Mouse (Mus musculus): ENCODE measurements at regions not wholly inside any gene's neighbourhood (a gene's known extent, or its start where the extent isn't known, plus 50 kb on each side); places are given as distances from the start of the nearest gene placed in this dataset.

DNA sequence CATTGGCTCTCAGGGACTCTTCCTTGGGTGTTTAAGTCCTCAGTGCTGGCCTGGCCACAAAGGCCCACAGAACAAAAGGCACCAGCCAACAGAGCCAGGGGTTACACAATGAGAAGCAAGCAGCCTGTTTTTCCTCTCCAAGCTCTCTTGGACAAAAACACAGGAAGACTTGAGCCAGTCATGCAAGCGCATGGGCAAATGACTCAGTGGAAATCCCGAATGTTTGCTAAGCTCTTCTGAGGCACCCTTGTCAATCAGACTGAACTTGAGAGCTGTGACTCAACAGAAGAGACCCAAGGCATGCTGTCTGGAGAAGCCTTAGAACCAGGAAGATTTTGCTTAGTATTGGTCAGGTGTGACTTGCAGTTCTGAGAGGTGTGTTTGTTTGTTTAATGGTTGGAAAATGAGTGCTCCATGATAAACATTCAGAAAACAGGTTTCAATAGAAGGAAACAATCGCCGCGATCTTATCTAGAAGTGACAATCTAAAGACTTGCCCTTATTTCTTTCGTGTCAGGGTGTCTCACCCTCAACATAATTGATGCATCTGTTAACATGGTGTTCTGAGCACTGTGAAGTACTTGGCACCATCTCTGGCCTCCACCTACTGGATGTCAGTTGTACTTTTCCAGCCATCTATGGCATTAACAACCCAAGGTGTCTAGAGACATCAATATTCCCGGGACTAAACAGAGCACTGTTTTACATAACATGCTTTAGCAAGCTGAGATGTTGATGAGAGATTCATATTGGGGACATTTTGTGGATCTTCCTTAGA lies 124.0 kb upstream of the Tmc1 start:
- no peak for DNase-seq (ENCODE audit: low spot score in 2 of 2)

DNA sequence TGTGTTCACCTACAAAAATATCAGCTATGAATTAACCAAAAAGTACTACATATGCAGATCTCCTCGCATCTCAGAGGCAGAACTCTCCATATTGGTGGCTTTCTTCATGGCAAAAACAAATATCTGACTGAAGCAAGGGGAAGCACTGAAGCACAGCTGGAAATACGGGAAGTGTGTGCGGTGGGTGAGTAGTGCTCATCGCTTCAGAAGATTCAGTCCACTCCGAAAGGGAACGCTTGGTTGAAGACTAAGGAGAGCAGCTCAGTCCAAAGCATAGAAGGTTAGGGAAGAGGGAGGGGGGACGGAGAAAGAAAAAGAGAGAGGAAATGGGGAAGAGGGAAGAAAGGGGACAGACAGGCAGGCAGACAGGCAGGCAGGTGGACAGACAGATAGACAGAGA lies 114.4 kb upstream of the Tmc1 start:
- no peak for DNase-seq (ENCODE audit: low spot score in 2 of 2)

DNA sequence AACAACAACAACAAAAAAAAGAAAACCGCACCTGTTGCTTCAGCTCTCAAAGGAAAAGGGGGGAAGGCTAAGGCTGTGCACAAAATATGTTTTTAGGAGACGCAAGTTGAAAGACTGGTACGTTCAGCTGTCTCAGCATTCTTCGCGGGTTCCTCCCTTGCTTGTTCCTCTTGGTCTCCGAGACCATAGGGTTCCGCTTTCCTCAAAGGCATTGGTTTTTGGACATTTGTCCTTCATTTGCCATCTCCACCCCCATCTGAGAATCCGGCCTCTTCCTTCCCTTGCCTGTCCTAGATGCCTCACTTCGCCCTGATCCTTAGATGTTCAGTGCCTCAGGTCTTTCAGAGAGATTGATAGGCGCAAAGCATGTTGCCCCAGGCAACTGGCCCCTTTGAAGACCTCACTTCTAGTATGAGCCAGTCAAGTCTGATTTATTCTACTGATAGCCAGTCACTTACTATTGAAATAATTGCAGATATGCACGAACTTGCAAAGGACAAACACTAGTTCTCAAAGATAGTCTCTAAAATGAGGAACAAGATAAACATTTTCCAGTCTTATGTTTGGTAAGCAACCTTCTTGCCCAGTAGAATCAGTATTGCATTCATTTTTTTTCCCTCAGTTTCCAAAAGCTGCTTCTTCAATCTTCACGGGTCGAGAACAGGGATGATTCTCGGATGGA lies 112.6 kb upstream of the Tmc1 start:
- DNase-seq (ENCODE audit: low spot score in 2 of 2): no peak

DNA sequence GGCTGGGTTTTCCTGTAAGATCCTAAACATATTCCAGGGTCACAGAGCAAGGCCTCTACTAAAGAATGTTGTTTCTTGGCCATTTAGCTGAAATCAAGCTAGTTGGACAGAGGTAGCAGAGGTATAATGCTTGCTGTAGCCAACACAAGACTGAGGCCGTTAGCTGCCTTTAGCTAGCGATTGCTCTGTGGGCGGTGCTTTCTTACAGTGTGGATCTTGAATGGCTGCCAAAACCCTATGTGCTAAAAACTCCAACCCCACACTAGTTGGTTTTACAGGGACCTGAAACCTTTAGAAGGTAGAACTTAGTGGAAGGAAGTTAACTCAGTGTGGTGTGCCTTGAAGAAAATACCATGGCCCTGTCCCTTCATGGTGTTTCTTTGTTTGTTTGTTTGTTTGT lies 110.9 kb upstream of the Tmc1 start:
- DNase-seq (ENCODE audit: low spot score in 2 of 2): peak in 1 of 2 experiments; percentile 30

DNA sequence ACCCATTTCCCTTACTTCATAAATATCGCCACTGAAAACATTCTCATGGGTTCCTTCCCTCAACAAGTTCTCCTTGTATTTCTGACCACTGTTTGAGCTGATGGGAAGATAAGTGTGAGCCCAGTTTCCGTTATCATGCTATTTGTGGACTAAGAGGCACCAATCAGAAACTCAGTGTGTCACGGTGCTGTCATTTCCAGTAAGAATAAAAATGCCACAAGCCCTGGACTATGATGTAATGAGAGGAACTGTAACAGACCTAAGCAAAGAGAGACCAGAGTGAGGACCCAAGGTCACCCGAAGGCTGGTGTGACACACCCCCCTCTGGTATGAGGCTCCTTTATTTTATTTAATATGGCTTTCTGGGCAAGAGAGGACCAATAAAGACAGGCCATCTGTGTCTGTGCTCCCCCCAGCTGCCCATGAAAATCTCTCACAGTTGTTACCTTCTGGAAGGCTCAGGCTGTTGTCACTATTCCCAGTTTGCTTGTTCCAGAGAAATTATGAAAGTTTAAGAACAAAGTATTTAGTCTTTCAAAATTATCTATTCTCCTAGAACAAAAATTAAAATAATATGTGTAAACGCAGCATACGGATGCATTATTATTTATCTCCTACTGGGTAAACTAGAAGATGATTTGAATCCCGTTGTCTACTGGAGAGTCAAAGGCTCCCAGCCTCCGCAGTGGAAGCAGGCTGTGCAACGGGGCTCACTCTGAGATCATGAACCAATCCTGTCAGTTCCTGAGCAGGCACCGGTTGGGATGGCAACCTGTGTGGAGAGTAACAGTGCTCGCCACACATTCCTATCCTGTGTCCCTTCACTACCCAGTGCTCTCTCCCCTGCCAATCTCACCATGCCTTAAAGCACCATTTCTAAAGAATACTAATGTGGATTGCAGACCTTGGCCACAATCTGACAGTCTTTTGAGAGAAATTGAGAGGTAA lies 99.9 kb upstream of the Tmc1 start:
- no peak for DNase-seq (ENCODE audit: low spot score in 2 of 2)

DNA sequence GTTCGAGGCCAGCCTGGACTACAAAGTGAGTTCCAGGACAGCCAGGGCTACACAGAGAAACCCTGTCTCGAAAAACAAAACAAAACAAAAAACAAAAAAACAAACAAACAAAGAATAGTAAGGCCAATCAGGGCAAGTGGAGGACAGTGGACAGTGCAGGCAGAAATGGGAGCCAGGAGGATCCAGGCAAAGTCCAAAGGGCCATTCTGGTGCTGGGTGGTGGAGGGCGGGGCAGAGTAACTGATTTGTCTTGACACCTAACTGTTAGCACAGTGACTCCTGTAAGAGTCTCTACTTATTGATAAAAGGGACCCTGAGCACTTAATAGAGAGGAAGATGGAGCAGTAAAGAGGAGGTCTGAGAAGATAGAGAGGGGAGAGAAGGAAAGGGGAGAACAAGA lies 98.8 kb upstream of the Tmc1 start:
- no peak for DNase-seq (ENCODE audit: low spot score in 2 of 2)

DNA sequence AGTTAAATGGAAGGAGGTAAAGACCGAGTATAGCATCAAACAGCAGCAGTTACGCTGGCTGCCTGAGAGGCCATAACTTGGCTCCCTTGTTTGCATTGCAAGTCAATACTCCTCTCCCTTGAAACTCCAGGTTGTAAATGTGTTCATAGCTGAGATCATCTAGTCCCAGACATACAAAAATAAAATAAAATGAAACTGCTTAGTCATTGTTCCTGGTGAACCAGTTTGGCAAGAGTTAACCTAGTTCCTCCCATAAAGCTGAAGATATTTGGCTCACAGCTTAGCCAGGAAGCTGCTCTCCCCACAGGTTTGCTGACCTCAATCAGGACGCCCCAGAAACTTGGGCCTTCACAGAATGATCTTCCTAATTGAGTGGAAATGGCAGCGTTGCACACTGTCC lies 97.9 kb upstream of the Tmc1 start:
- no peak for DNase-seq (ENCODE audit: low spot score in 2 of 2)

DNA sequence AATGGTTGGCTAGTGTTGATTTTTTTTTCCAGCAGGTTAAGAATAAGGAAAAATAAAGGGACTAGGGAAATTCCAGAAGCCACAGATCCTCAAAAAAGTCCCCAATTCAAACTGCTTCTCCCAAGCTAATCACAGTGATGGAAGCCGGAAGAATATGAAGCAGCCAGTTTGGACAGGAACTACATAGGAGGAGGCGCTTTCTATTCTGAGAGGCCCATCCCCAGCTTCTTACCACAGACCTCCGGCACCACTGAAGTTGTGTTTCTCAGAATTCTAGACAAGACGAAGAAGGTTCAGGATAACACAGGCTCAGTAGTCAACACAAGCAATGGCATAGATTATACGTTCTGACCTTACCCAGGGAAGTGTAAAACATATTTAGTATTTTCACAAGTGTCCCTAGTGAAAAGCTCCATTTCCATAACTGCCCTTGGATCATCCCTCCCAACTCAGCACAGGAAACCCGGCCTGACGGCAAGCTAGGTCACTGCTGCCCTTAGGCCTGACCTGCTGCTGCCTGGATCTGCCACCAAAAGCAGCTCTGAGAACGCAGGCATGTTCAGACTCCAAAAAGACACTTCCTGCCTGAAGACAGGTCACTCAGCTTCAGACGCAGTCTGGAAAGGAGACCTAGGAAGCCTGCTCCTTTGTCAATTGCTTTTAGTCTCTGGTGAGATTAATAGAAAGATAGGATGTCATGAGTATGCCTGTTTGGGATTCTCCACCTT lies 97.2 kb upstream of the Tmc1 start:
- DNase-seq (ENCODE audit: low spot score in 2 of 2): no peak

DNA sequence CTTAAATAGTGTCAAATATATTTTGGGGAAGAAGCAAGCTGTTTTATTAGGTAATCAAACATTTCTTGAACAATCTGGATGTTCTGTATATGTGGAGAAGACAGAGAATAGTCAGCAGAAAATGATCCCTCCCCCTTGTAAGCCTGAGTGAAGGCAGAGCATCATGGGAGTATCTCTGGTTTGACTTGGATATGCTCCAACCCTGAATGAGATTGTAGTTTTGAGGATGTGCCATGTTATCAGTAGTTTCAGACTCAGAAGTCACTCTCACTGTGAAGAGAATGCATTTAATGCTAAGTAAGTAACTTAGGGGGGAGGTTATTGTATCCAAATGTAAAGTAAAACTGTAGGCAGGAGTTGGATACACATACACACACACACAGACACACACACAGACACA lies 95.3 kb upstream of the Tmc1 start:
- no peak for DNase-seq (ENCODE audit: low spot score in 2 of 2)

DNA sequence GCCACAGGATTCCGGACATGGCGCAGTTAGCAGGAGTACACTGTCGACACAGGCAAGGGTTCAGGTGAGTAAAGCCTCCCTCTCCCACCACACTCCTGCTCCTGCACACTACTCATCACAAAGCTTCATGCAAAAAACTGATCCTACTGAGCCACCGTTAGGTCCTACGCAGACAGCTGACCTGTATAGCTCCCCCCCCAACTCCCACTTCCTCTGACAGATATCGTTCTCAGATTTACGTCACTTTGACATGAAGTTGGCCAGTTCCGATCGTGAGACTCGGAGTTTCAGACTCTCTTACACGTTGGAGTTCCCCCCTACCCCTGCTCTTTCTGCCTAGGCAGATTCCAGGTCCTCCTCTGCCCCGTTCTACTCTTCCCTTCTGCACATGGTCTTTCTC lies 91.6 kb upstream of the Tmc1 start:
- no peak for DNase-seq (ENCODE audit: low spot score in 2 of 2)

DNA sequence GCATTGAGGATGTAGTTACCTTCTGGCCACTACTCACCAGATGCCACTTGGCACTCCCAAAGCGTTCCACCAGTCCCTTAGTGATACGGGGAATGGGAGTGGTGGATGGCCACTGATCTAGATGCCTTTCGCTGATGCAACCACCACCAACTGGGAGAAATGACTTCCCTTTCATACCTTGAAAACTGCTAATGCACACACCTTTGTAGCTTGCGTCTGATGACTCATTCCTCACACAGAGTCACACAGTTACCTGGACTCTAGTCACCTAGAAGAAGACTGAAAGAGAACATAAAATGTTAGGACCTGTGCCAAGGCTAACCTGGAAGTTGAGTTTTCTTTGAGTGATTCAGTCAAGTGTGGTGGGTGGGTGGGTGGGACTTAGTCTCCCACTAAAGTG lies 90.0 kb upstream of the Tmc1 start:
- DNase-seq (ENCODE audit: low spot score in 2 of 2): no peak

DNA sequence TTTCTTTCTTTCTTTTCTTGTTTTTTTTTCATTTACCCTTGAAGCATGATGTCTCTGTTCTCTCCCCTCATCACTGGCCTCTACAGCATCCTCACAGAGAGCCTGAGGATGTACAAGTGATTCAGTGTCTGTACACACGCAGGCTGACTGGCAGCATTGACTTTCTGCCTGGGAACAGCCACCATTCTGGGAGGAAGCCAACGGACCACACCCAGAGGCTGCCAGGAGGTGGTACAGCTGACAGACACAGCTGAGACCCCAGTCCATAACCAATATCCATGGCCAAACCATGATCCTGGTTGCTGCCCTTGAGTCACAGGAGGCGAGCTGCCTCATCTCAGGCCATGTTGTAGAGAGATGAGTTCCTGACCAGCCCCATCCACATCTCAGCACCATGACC lies 88.5 kb upstream of the Tmc1 start:
- no peak for DNase-seq (ENCODE audit: low spot score in 2 of 2)

DNA sequence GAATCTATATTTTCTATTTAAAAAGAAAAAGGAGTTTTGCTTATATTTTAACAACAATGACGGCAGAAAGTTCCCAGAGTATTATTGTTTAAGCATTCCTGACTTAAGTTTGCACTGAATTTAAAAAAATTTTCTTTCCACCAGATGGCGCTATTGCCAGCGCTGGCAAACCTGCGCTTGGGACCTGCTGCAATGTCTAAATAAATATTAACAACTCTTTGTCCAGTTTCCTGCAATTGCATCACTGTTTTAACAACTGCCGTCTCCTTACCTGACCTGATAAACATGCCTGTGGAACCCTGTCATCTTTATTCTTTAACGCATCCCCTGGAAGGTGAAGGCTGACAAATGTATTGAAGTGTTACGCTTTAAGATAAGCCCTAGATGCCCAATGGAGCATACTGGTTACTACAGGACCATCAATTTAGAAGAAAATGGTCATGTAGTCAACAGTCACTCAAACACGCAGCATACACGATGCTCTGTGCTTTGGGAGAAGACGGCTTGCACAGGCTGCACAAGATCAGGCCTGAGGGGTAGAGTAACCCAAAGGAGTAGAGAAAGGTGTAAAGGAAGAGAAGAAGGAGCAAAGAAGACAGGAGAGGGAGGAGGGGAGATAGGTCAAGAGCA lies 83.6 kb upstream of the Tmc1 start:
- DNase-seq (ENCODE audit: low spot score in 2 of 2): peak in 1 of 2 experiments; percentile 22

DNA sequence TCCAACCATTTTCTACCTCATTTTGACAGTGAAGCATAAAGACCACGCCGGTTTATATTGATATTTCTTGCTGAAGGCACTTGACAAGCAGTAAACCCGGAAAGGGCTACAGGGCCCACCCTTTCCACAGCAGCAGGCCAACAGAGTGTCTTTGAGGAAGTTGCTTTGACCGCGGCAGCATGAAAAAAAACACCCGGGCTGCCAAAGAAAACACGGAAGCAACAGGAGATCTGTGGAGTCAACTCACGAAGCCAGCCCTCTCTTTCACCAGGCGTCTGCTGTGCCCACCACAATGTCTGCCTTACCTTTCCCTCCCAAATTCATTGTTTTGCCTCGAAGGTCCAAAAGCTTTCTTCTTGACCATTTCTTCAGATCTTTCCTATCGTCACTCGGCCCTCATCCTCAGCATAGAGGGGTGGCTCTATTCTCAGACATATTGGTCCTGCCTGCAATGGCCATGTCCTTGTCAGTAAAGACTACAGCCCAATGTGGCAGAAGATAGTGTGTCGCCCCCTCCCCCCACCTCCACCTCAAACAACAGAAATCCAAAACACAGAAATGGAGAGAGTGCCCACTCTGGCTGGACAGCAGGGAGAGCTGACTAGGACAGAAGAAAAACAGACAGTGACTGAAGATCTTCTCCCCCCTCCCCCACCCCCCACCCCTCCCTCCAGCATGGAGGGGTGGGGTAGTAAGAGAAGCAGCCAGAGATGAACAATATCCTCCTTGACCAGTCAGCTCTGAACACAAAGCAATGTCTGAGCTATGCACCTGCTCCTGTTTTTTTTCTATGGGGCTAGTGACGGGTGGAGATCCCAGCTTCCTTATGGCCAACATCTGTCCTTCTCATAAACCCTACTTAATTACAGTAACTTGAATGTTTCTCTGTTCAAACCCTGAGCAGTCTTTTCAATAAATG lies 82.8 kb upstream of the Tmc1 start:
- DNase-seq (ENCODE audit: low spot score in 2 of 2): peak in 1 of 2 experiments; percentile 33

DNA sequence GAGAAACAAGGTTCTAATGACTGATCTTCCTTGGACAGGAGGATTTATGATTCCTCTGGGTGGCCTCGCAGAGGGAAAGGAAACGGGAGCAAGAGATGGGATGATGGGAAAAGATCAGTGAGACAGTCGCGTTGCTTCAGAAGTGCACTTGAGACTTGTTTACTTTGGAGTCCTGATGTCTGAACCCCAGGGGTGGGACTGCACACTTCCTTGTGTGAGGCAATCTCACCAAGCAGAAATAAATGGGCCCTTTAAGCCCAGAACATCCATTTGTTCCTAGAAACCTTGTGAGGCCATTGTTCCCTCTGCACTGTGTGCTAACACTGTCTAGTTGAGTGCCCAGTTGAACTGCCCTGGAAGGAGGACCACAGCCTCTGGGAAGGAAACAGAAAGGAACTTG lies 81.5 kb upstream of the Tmc1 start:
- DNase-seq (ENCODE audit: low spot score in 2 of 2): no peak

DNA sequence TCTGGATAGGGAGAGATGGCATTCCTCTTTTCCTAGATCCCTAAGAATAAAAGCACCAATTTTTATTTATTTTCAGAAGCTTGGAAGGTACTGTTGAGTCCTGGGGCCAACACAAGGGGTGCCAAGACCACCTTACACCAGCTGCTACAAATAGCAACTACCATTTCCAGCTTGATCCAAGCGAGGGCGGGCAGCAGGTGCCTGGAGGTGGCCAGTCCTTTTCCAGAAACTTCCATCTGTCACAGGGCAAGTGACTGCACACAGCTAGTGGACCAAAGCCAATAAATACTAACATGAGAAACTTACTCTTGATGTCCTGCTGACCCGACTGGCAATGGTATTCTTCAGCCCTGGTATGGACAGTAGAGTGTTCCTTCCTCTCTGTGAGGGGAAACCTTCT lies 80.0 kb upstream of the Tmc1 start:
- DNase-seq (ENCODE audit: low spot score in 2 of 2): no peak

DNA sequence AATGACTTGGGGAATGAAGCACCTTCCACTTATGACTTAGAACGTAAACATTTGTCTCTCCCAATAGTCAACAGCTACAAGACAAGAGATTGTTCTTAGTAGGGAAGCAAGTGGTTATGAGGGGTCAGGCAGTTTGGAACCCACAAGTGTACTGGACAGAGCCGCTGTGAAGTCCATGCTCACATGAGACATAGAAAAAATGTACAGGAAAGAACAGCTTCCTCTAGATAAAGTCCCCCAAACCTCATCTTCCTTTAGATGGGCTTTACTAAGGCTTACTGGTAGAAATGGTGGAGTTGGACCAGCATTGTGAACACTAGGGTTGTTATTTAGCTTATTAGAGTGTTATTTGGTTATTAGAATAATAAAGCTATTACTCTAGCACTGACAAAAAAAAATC lies 78.6 kb upstream of the Tmc1 start:
- DNase-seq (ENCODE audit: low spot score in 2 of 2): no peak

DNA sequence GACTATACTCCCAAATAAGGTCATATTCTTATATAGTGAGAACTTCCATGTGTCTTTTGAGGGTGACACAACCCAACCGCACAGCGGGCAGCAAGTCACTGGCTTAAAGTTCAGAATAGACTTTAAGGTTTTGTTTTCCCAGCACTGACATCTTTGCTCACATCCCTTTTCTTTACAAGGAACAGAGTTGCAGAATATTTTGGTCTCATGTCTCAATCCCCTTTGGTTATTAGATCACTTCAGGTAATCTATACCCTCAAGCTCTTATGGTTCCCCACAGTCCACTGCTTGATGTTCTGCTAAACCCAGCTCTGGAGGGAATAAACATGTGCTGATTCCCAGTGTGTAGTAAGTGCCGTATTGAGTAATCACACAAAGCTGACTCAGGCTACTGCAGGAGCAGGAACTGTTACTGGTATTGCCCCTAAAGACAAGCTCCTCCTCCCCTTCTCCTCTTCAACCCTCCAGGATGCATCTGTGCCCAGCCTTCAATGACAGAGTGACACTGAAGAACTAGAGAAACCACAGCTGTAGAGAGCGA lies 77.8 kb upstream of the Tmc1 start:
- DNase-seq (ENCODE audit: low spot score in 2 of 2): no peak

DNA sequence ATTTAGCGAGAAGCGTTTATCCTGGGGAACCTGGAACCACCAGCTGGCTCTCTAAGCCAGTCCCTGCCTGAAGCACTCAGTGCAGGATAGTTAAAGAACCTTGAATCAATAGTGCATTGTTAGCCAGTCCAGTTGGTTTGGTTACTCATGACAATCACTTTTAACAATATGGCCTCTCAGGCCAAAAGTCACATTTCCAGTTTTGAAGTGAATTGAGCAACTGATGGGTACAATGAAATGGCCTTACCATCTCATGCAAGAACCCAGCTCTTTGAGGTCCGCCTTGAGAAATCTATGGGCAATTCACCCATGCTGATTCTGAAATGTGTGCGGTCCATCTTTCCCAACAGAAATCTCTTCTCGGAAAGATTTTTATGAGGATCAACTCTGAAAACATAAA lies 77.0 kb upstream of the Tmc1 start:
- no peak for DNase-seq (ENCODE audit: low spot score in 2 of 2)

DNA sequence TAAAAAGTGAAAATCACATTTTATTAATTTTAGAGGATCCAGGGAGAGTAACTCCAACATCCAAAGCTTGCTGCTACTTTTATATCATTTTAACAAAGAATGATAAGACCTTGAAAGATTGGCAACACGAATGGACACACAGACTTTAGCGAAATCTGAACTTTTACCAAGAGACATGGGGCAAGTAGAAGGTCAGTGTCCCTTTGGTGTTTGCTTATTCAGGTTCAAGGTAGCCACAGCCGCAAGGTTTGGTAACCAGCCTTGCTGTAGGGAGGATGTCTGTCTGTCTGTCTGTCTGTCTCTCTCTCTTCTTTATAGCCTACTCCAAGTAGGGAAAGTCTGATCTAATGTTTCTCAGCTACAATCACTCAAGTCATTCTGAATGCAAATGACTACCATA lies 75.0 kb upstream of the Tmc1 start:
- no peak for DNase-seq (ENCODE audit: low spot score in 2 of 2)

Measured in left cerebral cortex, adult 9 months (tissue).